Mouse (Mus musculus) adrenal gland, adult 10 weeks (tissue): ENCODE data around the gene Tmem252. TPM values are rescaled to one million over a fixed set of nuclear protein-coding genes. Genes with fewer than 3 reads are reported as not detected.

ENCODE experiments used
- polyA plus RNA-seq: library from polyadenylated mRNA; stranded (reverse); fragments of 350-450 nt; fragmentation: Illumina TruSeq; extraction: RNeasy Lipid Tissue Mini Kit (QIAGEN cat#74804); gene quantifications from one replicate; pipeline ENCODE4 v1.2.3, GENCODE M21; 2014; ENCODE audit warnings: low read depth, low replicate concordance

Tmem252 gene
- polyA plus RNA-seq: 0.17 TPM

GRCm38 (mm10) chr19:24673762-24674161, at the start of gene Tmem252:
Gene Tmem252 (plus strand): TSS chr19:24674008.

Other genes starting within 250 kb of the Tmem252 start
- 5.0 TPM for gene Fam122a, start 196.7 kb upstream of the Tmem252 start, polyA plus RNA-seq
- 14.1 TPM for gene Pip5k1b, start 118.1 kb upstream of the Tmem252 start, polyA plus RNA-seq
- 19.6 TPM for gene Pgm5, start 187.8 kb downstream of the Tmem252 start, polyA plus RNA-seq
- gene Gm10053, start 201.7 kb downstream of the Tmem252 start, polyA plus RNA-seq: 384 TPM
- not detected for gene Foxd4, start 227.2 kb downstream of the Tmem252 start, polyA plus RNA-seq